Mouse (Mus musculus) ES-Bruce4 (cell line): ENCODE results near the gene Igll1.

Source experiments
- CTCF ChIP-seq: IDR thresholded peaks from one replicate; pipeline ENCODE4 v1.8.1; 2011; ENCODE audit warnings: low read depth, low read length
- POLR2A ChIP-seq: IDR thresholded peaks from one replicate; pipeline ENCODE4 v1.8.1; 2011; ENCODE audit warnings: low read length; ENCODE audit not compliant: insufficient read depth

GRCm38 (mm10) chr16:16892366-16892765 is 28.6 kb upstream of the Igll1 start:
- TF ChIP-seq CTCF (no peak), POLR2A (no peak)
